8 mouse cellular contexts compared by ENCODE assay signal in the genomic region with DNA sequence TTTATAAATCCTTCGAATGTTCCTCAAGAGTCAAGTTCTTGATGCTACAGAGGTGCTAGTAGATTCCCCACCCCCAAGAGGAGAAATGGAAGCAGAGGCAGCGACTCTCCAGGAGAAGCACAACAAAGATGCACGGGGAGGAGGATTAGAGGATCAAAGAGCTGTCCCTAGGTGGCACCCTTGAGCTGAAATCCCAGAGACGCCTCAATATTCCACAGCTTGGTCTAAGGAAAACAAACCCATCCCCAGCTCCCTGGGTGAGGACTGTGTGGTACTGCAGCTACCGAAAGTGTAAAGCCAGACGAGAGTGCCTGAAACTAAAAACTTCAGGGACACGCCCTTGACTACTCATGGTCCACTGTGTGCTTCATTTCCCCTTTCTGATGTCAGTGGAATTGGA. TPM values are rescaled to one million over a fixed set of nuclear protein-coding genes. Genes with fewer than 3 reads are reported as not detected.
A peak's percentile ranks its signal among the peaks of the same experiment; 100 is the strongest.
DNase-seq lines count a peak whose midpoint lies in the region; ATAC-seq and TF ChIP-seq lines count a peak whose summit lies in the region.

No protein-coding gene starts in this region.

- WGBS in intestine, postnatal 0 days = 6% methylated on average over 7 of the region's 7 CpGs
- WGBS in midbrain, embryonic 13.5 days = 8% methylated on average over 7 of the region's 7 CpGs

- no peak overlapping the region for H3K4me2 ChIP-seq in intestine, postnatal 0 days (replicated peaks; ENCODE audit: low read depth)
- H3K4me2 ChIP-seq in midbrain, embryonic 13.5 days (replicated peaks) = no peak overlapping the region

- peak; percentile 78 for TF ChIP-seq CTCF in intestine, postnatal 0 days (IDR thresholded peaks at IDR 0.05; ENCODE audit: low read depth)

- H3K4me1 ChIP-seq in intestine, postnatal 0 days (replicated peaks; ENCODE audit: control insufficient read depth, insufficient read depth, low read length) = peaks cover 6% of the 10 kb centered on the region; the same call in 1 of the 2 replicates
- peaks cover 8% of the 10 kb centered on the region for H3K4me1 ChIP-seq in midbrain, embryonic 13.5 days (replicated peaks)

- no peak overlapping the region for H3K4me3 ChIP-seq in intestine, postnatal 0 days (ENCODE audit: low read depth, low read length)
- no peak overlapping the region for H3K4me3 ChIP-seq in midbrain, embryonic 13.5 days (replicated peaks)

- DNase-seq in urinary bladder, postnatal 14 days (ENCODE audit: low spot score) = peak; percentile 65
- no peak for DNase-seq in urinary bladder, postnatal 4 days (ENCODE audit: low spot score in 2 of 2)
- peak; percentile 63 to 75 for DNase-seq in cerebellum, postnatal 36 days
- DNase-seq in gastrocnemius, adult 8-10 months (ENCODE audit: low spot score in 2 of 2) = peak; percentile 51 to 54
- DNase-seq in left cerebral cortex, postnatal 25 days (ENCODE audit: low spot score in 2 of 2) = peak; percentile 58 to 77
- DNase-seq in urinary bladder, postnatal 36 days (ENCODE audit: low spot score in 2 of 2) = peak; percentile 38 to 63

- no peaks in the 10 kb centered on the region for H3K27me3 ChIP-seq in intestine, postnatal 0 days (replicated peaks; ENCODE audit: control insufficient read depth, insufficient read depth, low read length)
- H3K27me3 ChIP-seq in midbrain, embryonic 13.5 days = peaks cover 9% of the 10 kb centered on the region; the same call in 1 of the 2 replicates

- no peak overlapping the region for H3K27ac ChIP-seq in intestine, postnatal 0 days (ENCODE audit: low read depth, low read length)
- H3K27ac ChIP-seq in midbrain, embryonic 13.5 days = no peak overlapping the region

- no peak overlapping the region for H3K9ac ChIP-seq in intestine, postnatal 0 days (ENCODE audit: low read depth, low read length)
- no peak overlapping the region for H3K9ac ChIP-seq in midbrain, embryonic 13.5 days (replicated peaks)

- intact Hi-C loops in left cerebral cortex, postnatal 25 days (cut with DNase I) = loop anchor here (5.0 kb wide), 1 partner anchor 229 kb away; a partner anchor contains a TSS

- no peaks in the 10 kb centered on the region for H3K36me3 ChIP-seq in intestine, postnatal 0 days (ENCODE audit: control insufficient read depth, insufficient read depth)
- H3K36me3 ChIP-seq in midbrain, embryonic 13.5 days = no peaks in the 10 kb centered on the region

- no peaks in the 10 kb centered on the region for H3K9me3 ChIP-seq in intestine, postnatal 0 days (ENCODE audit: control insufficient read depth)
- H3K9me3 ChIP-seq in midbrain, embryonic 13.5 days = no peaks in the 10 kb centered on the region

- peak; percentile 39; the same call in 1 of the 2 replicates for ATAC-seq in intestine, postnatal 0 days
- ATAC-seq in midbrain, embryonic 13.5 days = peak; percentile 59; the same call in 1 of the 2 replicates

RNA-seq across cellular contexts. Expression of a gene that starts 2.8 kb away (rescaled TPM):
- under 1 TPM; 0.02 to 0.08 (median 0.04) TPM for total RNA-seq in gastrocnemius, adult 8-10 months (2022)
- not detected in 2 replicates for polyA plus RNA-seq in intestine, postnatal 0 days (2015; fragmentation: Nextera tagmentation; extraction: Ambion mirVana)
- under 1 TPM; 0.09 to 0.14 TPM for total RNA-seq in left cerebral cortex, postnatal 25 days (2021)
- polyA plus RNA-seq in midbrain, embryonic 13.5 days (2015; fragmentation: Nextera tagmentation; extraction: Ambion mirVana) = 0.22 TPM in 1 of 2 replicates, not detected in the other

RNA-seq across cellular contexts. Expression of a gene that starts 4.3 kb away (rescaled TPM):
- total RNA-seq in gastrocnemius, adult 8-10 months (2022) = 10 to 100 TPM in 3 of 4 experiments, 1 to 10 TPM in 1; 9.0 to 14.5 (median 12.6) TPM
- polyA plus RNA-seq in intestine, postnatal 0 days (2015; fragmentation: Nextera tagmentation; extraction: Ambion mirVana) = 21.6 and 22.9 TPM in 2 replicates
- total RNA-seq in left cerebral cortex, postnatal 25 days (2021) = 10 to 100 TPM; 11.4 to 12.6 TPM
- polyA plus RNA-seq in midbrain, embryonic 13.5 days (2015; fragmentation: Nextera tagmentation; extraction: Ambion mirVana) = 12.6 and 13.2 TPM in 2 replicates

RNA-seq across cellular contexts. Expression of a gene that starts 47.2 kb away (rescaled TPM):
- total RNA-seq in gastrocnemius, adult 8-10 months (2022) = under 1 TPM in 3 of 4 experiments, not detected in 1; 0.20 to 0.31 (median 0.29) TPM
- polyA plus RNA-seq in intestine, postnatal 0 days (2015; fragmentation: Nextera tagmentation; extraction: Ambion mirVana) = 0.18 and 0.31 TPM in 2 replicates
- total RNA-seq in left cerebral cortex, postnatal 25 days (2021) = not detected
- polyA plus RNA-seq in midbrain, embryonic 13.5 days (2015; fragmentation: Nextera tagmentation; extraction: Ambion mirVana) = not detected in 2 replicates

Comparison
In these comparisons a context has a peak if more than half of its experiments do, and no peak if none do; other contexts are left out.
1. DNase-seq: peak in urinary bladder, postnatal 14 days (single experiment), cerebellum, postnatal 36 days (2 of 2), gastrocnemius, adult 8-10 months (2 of 2), left cerebral cortex, postnatal 25 days (2 of 2) and urinary bladder, postnatal 36 days (2 of 2); none in urinary bladder, postnatal 4 days (0 of 2).